Mouse (Mus musculus): ENCODE data around the gene Prkacb. TPM values are rescaled to one million over a fixed set of nuclear protein-coding genes. Genes with fewer than 3 reads are reported as not detected.

Prkacb gene
- polyA plus RNA-seq (2015; fragmentation: Nextera tagmentation; extraction: Ambion mirVana) = 150 and 162 TPM in 2 replicates

DNA sequence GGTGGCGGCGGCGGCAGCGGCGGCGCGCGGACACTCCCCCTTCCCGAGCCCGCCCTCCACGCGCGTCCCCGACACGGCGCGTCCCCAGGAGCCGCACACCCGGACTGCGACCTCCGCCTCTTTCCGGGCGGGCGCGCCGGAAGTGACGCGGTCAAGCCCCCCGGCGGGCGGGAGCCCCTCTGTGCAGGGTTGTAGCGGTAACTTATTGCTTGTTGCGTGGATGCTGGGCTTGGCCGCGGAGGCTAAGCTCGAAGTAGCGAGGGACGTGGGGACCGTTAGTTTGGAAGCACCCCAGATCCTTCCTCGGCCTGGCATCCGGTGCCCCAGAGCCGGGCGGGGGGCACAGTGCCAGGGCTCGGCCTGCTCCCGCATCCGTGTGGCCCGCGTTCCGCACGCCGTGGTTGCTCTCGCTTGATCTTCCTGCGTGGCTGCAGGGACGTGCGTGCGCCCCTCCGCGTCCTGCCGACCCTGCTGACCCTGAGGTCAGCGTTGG, at the start of gene Prkacb:
TSS of gene Prkacb (minus strand) at position 90 of the 493 bp plus-strand sequence.
- Histone ChIP-seq H3K9me3 (no peaks in the 10 kb centered on the region), H3K36me3 (no peaks in the 10 kb centered on the region), H3K4me1 (peaks cover 27% of the 10 kb centered on the region), H3K4me3 (peak within 1 kb of the TSS; percentile 100), H3K27me3 (no peaks in the 10 kb centered on the region), H3K27ac (replicated peaks) (peak within 1 kb of the TSS; percentile 87), H3K4me2 (replicated peaks) (peak within 1 kb of the TSS; percentile 80), H3K9ac (replicated peaks) (peak within 1 kb of the TSS; percentile 98)
- WGBS = under 1% methylated on average over 60 of the region's 60 CpGs
- ATAC-seq (replicated peaks) = peak; percentile 97

DNA sequence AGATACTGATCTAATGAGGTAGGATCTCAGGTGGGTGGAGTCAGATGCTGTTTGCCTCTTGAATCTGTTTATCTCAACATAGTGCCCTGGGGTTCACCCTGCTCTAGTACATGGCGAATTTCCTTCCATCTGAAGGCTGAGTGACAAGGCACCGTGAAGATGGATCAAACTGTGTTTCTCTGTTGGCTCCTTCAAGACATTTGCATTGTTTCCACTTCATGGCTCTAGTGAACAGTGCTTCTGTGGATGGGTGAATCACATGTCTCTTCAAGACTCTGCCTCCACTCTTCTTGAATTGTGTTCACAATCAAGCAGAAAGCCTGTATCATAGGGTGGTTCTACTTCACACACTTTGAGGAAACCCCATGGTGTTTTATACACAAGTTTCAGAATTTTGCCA, 47.5 kb upstream of the Prkacb start:
- WGBS = 88% methylated on average over 2 of the region's 2 CpGs
- Histone ChIP-seq H3K4me1 (no peaks in the 10 kb centered on the region), H3K36me3 (no peaks in the 10 kb centered on the region), H3K4me3 (no peak overlapping the region), H3K9me3 (no peaks in the 10 kb centered on the region), H3K27me3 (no peaks in the 10 kb centered on the region), H3K4me2 (replicated peaks) (no peak overlapping the region), H3K9ac (replicated peaks) (no peak overlapping the region), H3K27ac (replicated peaks) (no peak overlapping the region)
- ATAC-seq (replicated peaks) = no peak

DNA sequence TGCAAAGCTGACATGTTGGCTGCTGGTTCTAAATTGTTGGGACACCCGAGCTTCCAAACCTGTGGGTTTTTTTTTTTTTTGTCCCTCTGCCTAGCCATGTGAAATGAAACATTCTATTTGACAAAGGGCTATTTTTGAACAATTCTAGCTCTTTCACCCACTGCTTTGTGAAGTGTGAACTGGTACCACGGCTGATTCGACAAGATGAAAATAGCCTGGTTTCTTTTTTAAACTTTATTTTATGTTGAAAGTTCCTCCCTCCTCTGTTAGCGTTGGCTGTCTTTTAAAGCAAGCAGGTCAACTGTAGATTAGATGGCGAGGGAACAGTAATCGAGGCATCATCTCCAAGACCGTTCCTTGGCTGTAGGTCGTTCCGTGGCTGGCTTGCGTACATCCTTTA, 44.6 kb upstream of the Prkacb start:
- H3K36me3 ChIP-seq = no peaks in the 10 kb centered on the region
- 69% methylated on average over 10 of the region's 10 CpGs for WGBS
- H3K9me3 ChIP-seq = no peaks in the 10 kb centered on the region
- H3K9ac ChIP-seq (replicated peaks) = no peak overlapping the region
- no peak overlapping the region for H3K4me2 ChIP-seq (replicated peaks)
- no peaks in the 10 kb centered on the region for H3K27me3 ChIP-seq
- no peak overlapping the region for H3K27ac ChIP-seq (replicated peaks)
- H3K4me1 ChIP-seq = peaks cover 17% of the 10 kb centered on the region
- ATAC-seq (replicated peaks) = no peak
- H3K4me3 ChIP-seq = no peak overlapping the region

DNA sequence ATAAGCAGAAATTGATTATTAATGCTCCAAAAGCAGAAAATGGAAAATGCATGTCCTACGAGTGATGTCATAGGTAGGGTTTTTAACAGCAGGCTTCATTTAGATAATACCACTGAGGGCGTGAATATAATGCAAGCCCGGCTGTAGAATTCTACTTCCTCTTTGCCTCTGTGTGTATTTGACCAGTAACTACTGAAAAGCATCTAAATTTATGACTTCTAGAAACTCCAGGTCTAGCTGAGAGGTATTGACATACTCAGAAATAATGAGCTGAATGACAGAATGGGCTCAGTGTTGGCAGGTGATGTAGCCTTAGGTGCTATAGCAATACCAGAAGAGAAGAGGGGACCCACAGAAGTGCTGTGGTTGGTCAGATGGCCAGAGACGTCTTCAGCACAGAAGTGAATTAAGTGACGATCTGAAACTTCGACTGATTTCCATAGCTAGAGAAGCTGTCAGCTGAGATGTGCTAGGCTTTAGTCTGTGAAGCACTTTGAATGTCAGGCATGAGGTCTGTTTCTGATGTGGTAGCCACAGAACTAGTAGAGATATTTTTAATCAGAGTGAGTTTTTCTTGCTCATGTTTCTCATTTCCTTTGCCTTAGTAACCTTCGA, 41.8 kb upstream of the Prkacb start:
- Histone ChIP-seq H3K9ac (replicated peaks) (no peak overlapping the region), H3K36me3 (no peaks in the 10 kb centered on the region), H3K9me3 (no peaks in the 10 kb centered on the region), H3K4me1 (peaks cover 21% of the 10 kb centered on the region), H3K27ac (replicated peaks) (no peak overlapping the region), H3K4me2 (replicated peaks) (no peak overlapping the region), H3K27me3 (no peaks in the 10 kb centered on the region), H3K4me3 (no peak overlapping the region)
- ATAC-seq (replicated peaks) = no peak
- WGBS = 82% methylated on average over 7 of the region's 7 CpGs

DNA sequence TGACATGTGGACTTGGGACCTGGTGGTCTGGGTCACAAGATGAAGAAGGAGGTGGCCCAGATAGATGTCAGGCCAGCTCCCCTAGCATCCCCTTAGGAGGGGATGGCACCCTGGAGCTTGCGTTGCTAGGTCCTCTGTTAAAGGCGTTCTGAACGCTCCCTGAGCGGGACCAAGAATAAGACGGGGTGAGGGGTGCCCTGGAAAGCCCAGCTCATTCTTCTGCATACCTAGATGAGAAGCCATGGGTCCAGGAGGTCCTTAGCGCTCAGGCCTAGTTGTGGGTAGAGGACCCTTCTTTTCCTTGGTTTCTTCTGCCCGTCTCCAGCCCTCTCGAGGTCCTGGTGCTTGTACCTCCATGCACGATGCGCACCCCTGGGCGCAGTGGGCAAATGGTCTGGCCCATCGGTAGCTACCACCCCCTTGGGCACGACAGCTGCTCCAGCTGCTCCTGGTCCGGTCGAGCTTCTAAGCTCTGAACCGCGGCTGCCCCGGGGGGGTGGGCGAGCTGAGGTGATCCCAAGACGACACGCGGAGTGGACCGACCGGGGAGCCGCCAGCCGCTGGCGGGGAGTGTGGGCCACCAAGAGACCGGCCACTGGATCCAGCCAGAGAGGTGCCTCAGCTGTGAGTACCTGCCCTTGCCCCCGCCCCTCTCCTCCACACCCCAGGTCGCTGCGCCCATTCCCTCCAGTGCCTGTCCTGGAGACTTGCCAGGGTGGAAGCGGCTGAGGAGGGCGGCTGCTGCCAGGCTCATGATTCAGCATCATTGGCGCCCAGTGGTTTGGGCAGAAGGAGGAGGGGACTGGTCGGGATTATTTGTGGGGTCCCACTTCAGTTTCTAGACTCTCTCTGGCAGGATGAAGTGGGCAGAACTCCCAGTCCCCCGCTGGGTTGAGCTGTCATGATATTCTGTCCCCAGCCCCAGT, 39.4 kb upstream of the Prkacb start, which contains the start of gene Ttll7:
TSS of gene Ttll7 (plus strand) at position 402 of the 926 bp plus-strand sequence.
- peak within 1 kb of the TSS; percentile 84 for H3K9ac ChIP-seq (replicated peaks)
- no peaks in the 10 kb centered on the region for H3K36me3 ChIP-seq
- peak within 1 kb of the TSS; percentile 90 for H3K4me3 ChIP-seq
- under 1% methylated on average over 35 of the region's 36 CpGs for WGBS
- no peaks in the 10 kb centered on the region for H3K27me3 ChIP-seq
- peaks cover 21% of the 10 kb centered on the region for H3K4me1 ChIP-seq
- ATAC-seq (replicated peaks) = peak; percentile 98
- peak within 1 kb of the TSS; percentile 69 for H3K4me2 ChIP-seq (replicated peaks)
- H3K9me3 ChIP-seq = no peaks in the 10 kb centered on the region
- peak within 1 kb of the TSS; percentile 83 for H3K27ac ChIP-seq (replicated peaks)

DNA sequence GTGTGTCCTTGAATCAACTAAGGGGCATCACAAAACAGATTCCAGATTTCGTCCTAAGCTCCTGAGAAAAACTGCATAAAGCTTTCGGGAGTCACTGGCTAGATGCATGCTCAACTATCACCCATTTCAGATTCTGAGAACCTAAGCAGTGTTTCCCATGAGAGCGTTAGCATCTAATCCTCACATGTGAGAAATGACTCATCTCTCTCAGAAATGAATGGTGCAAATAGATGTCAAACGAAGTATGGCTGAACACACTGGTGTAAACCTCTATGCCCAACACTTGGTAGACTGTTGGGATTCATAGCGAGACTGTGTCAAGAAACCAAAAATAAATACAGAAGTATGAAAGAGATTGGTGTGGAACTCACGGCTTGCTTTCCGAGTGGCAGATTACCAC, 36.6 kb upstream of the Prkacb start:
- 88% methylated on average over 7 of the region's 7 CpGs for WGBS

DNA sequence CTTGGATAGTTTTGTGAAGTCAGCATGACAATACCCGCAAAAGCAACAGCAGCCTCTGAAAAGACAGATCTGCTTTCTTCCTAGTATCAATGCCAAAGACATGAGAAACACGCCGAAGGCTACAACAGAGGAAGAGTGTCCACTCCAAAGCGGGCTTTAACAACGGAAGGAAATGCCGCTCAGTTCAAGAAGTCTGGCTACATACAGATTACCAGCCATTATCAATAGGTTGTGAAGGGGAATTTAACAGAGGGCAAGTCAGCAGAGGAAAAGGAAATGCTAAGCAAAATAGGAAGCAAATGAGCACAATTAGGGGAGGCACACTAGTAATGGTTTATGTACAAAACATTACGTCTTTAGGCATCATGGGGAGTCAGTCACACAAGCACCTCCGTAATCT, 35.3 kb upstream of the Prkacb start:
- Histone ChIP-seq H3K9ac (replicated peaks) (no peak overlapping the region), H3K4me3 (no peak overlapping the region), H3K36me3 (no peaks in the 10 kb centered on the region), H3K9me3 (no peaks in the 10 kb centered on the region), H3K27ac (replicated peaks) (no peak overlapping the region), H3K4me1 (peaks cover 16% of the 10 kb centered on the region), H3K27me3 (no peaks in the 10 kb centered on the region), H3K4me2 (replicated peaks) (no peak overlapping the region)
- no peak for ATAC-seq (replicated peaks)
- WGBS = 94% methylated on average over 8 of the region's 8 CpGs

More for the DNA sequence above, 36.6 kb upstream of the Prkacb start:
- Histone ChIP-seq H3K4me3 (no peak overlapping the region), H3K4me2 (replicated peaks) (no peak overlapping the region), H3K27ac (replicated peaks) (no peak overlapping the region), H3K36me3 (no peaks in the 10 kb centered on the region), H3K27me3 (no peaks in the 10 kb centered on the region), H3K9ac (replicated peaks) (no peak overlapping the region), H3K9me3 (no peaks in the 10 kb centered on the region), H3K4me1 (peaks cover 23% of the 10 kb centered on the region)
- ATAC-seq (replicated peaks) = no peak

DNA sequence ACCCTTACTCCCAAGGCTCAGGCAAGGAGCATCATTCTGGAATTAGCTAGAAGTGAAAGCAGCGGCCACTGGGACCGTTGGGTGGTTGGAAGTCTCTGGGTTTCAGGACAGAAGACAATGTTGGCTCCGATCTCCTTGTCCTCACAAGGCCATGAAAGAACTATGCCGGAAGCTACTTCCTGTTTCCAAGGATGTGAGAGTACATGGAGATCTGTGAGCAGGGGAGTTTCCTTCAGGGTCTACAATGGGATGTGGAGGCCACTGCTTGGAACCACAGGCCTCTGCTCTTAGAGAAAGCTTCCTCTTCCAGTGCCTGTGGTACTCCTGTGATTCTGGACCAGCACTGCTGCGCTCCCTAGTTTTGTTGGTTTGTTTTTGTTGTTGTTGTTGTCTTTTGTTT, 33.4 kb upstream of the Prkacb start:
- Histone ChIP-seq H3K9ac (replicated peaks) (no peak overlapping the region), H3K27me3 (no peaks in the 10 kb centered on the region), H3K4me3 (no peak overlapping the region), H3K4me1 (peaks cover 5% of the 10 kb centered on the region; the same call in 1 of the 2 replicates), H3K4me2 (replicated peaks) (no peak overlapping the region), H3K36me3 (no peaks in the 10 kb centered on the region), H3K27ac (replicated peaks) (no peak overlapping the region), H3K9me3 (no peaks in the 10 kb centered on the region)
- ATAC-seq (replicated peaks) = no peak
- WGBS = 94% methylated on average over 5 of the region's 5 CpGs

DNA sequence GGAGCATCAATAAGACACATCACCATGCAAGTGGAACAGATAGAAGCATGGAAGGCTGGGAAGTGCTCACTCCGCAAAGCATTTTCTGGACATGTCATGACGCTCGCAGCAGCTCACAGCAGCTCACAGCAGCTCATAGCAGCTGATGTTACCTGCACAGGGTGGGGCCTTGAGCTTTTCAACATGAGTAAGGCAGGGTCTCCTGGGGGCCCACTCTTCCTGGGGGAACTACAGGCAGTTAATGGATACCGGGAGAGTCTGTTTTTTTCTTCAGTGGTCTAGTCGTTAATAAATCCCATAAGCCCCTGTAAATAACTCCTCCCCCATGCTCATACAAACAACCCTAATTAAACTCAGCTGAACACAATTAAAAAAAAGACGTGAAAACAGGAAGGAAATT, 30.7 kb upstream of the Prkacb start:
- Histone ChIP-seq H3K4me3 (no peak overlapping the region), H3K4me1 (peaks cover 5% of the 10 kb centered on the region; the same call in 1 of the 2 replicates), H3K36me3 (no peaks in the 10 kb centered on the region), H3K4me2 (replicated peaks) (no peak overlapping the region), H3K9me3 (no peaks in the 10 kb centered on the region), H3K27ac (replicated peaks) (no peak overlapping the region), H3K27me3 (no peaks in the 10 kb centered on the region), H3K9ac (replicated peaks) (no peak overlapping the region)
- ATAC-seq (replicated peaks) = no peak
- 49% methylated on average over 6 of the region's 6 CpGs for WGBS

DNA sequence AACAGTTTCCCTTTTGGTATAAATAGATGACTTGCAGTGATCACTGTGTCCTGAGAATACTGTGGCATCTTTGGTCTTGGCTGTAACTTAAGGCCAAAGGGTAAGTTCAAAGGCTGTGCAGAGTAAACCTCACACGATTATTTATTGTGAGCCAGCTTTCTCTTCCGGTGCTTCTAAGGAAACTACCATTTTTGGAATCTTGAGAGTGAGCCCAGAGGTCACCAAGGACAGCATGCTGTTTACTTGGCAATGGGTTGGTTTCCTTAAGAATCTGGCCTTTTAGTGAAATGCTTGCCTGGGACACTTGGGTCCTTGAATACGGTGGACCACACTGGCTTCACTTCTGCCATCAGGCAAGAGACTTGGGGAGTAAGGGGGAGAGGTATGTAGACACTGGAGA, 30.0 kb upstream of the Prkacb start:
- Histone ChIP-seq H3K36me3 (no peaks in the 10 kb centered on the region), H3K4me2 (replicated peaks) (no peak overlapping the region), H3K27ac (replicated peaks) (no peak overlapping the region), H3K27me3 (no peaks in the 10 kb centered on the region), H3K9me3 (no peaks in the 10 kb centered on the region), H3K4me1 (peaks cover 5% of the 10 kb centered on the region; the same call in 1 of the 2 replicates), H3K9ac (replicated peaks) (no peak overlapping the region), H3K4me3 (no peak overlapping the region)
- no peak for ATAC-seq (replicated peaks)
- 86% methylated on average over 3 of the region's 3 CpGs for WGBS

DNA sequence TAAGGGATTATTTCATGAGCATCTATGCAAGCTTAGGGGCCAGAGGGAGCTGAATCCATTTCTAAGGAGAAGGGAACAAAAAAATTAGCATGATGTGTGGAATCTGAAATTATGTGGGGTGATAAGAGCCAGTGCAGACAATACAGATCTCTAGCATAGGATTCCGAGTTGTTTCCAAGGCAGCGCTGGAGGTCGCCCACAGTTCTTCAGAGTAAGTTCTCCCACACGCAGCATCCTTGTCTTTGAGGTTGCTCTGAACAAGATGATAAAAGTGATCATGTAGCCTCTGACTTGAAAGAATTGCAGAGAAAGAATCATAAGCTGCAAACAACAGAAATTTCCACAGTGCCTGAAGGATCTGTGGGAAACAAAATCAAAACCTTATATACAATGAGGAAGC, 7.9 kb upstream of the Prkacb start:
- H3K27ac ChIP-seq (replicated peaks) = no peak overlapping the region
- no peak overlapping the region for H3K4me3 ChIP-seq
- ATAC-seq (replicated peaks) = no peak
- H3K4me1 ChIP-seq = no peaks in the 10 kb centered on the region
- no peaks in the 10 kb centered on the region; the same call in 1 of the 2 replicates for H3K27me3 ChIP-seq
- no peak overlapping the region for H3K4me2 ChIP-seq (replicated peaks)
- no peaks in the 10 kb centered on the region for H3K9me3 ChIP-seq
- WGBS = 89% methylated on average over 4 of the region's 4 CpGs
- H3K36me3 ChIP-seq = no peaks in the 10 kb centered on the region
- no peak overlapping the region for H3K9ac ChIP-seq (replicated peaks)

DNA sequence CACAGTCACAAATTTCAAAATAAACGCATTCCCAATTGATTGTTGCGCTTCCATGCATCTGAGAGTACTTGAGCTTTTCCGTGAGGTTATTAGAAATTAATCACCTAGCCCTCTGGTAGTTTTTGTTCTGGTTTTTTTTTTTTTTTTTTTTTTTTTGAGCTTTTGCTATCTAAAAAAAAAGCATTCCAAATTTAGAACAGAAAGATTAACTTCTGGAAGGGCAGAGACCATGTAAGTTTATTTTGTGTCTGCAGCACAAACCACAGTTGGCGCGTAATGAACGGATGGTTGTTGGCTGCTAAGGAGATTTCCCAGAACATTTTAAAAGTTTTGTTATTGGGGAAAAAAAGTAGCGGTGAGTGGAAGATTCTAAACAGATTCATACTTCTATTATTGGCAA, 834 bp upstream of the Prkacb start:
- Histone ChIP-seq H3K27me3 (no peaks in the 10 kb centered on the region), H3K36me3 (no peaks in the 10 kb centered on the region), H3K9me3 (no peaks in the 10 kb centered on the region), H3K27ac (replicated peaks) (no peak overlapping the region), H3K4me3 (peak overlapping the region; percentile 100), H3K4me1 (peaks cover 27% of the 10 kb centered on the region), H3K9ac (replicated peaks) (peak overlapping the region; percentile 98), H3K4me2 (replicated peaks) (peak overlapping the region; percentile 67)
- no peak for ATAC-seq (replicated peaks)
- 64% methylated on average over 7 of the region's 7 CpGs for WGBS
